Mouse (Mus musculus) thymus, adult 2 months (tissue): ENCODE results near the gene Dzip3.

Experiments used
- CTCF ChIP-seq: fragments of 200-500 bp; IDR thresholded peaks from 2 replicates; pipeline ENCODE4 v1.5.1; 2012; ENCODE audit warnings: mild to moderate bottlenecking, control low read depth, low read length, moderate library complexity, borderline replicate concordance; ENCODE audit not compliant: control insufficient read depth, poor library complexity, insufficient read depth; ENCODE audit errors: extremely low read depth
- POLR2A ChIP-seq: fragments of 200-500 bp; IDR thresholded peaks from 2 replicates; pipeline ENCODE4 v1.6.1; 2012; ENCODE audit warnings: mild to moderate bottlenecking, low read length, control low read depth, moderate library complexity; ENCODE audit not compliant: control insufficient read depth, poor library complexity, insufficient read depth; ENCODE audit errors: extremely low read depth

DNA sequence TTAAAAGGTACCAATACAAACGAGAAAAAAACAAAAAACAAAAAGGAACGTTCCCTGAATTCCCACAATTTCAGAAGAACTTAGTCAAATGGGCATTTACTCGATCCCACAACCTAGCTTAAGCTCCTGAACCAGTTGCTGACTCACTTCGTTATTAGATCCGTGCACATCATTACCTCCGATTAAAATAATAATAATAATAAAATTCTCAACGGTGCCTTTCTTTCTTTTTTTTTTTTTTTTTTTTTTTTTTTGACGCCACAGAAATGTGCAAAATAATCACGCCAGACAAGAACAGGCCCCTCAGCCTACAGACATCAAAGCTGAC is 770 bp downstream of the Dzip3 start:
- no peak for TF ChIP-seq CTCF
- TF ChIP-seq POLR2A: no peak
